In the genomic region with DNA sequence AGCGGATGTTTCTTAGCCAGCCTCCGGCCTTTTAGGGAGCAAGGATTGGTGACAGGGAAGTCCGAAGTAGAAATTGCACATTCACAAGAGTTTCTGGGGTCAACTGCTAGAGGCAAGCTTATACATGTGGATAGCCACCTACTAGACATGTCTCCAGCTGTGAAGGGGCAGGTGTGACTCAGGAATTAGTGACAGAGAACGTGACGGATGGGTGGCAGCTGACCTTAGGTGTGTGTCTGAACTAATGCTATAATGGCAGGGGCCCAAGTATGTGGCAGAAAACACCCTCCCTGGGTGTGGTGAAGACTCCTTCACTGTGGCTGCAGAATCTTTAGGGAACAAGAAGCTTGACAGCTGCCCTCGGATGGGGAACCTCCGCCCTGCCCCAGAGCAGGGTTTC, we compare ENCODE assay signal across 21 mouse cellular contexts. TPM values are rescaled to one million over a fixed set of nuclear protein-coding genes. Genes with fewer than 3 reads are reported as not detected.
DNase-seq lines count a peak whose midpoint lies in the region; ATAC-seq and TF ChIP-seq lines count a peak whose summit lies in the region.
"Had no signal": no experiment of that assay in that cellular context is flagged by ENCODE, and none has a peak within 500 bp of the region (broad histone marks: within the 10 kb centered on the region; RNA-seq: fewer than 3 reads in every experiment).

No protein-coding gene starts in this region.

- no peak for ATAC-seq in stomach, embryonic 16.5 days (ENCODE audit: insufficient read depth, low FRiP score)
- ATAC-seq in stomach, postnatal 0 days (ENCODE audit: low FRiP score, low TSS enrichment) = no peak
- ATAC-seq in megakaryocyte, adult 5-6 weeks (ENCODE audit: poor library complexity, severe bottlenecking) = peak; percentile 28; the same call in 1 of the 2 replicates
- ATAC-seq in monocyte, adult 5-6 weeks (replicated peaks; ENCODE audit: insufficient number of reproducible peaks, low FRiP score, low TSS enrichment, poor library complexity, severe bottlenecking) = peak; percentile 55
- ATAC-seq: activated CD4-positive, CD25-positive, alpha-beta regulatory T cell, adult 4 months; CD4-positive, CD25-positive, alpha-beta regulatory T cell, adult 4 months; Patski had no signal

- H3K79me2 ChIP-seq in myocyte (ENCODE audit: control insufficient read depth, insufficient read depth) = no peaks in the 10 kb centered on the region

- H3K4me2 ChIP-seq in stomach, embryonic 16.5 days (ENCODE audit: low read depth, low read length) = no peak overlapping the region
- no peak overlapping the region for H3K4me2 ChIP-seq in stomach, postnatal 0 days (replicated peaks; ENCODE audit: low read depth)
- H3K4me2 ChIP-seq in myocyte (ENCODE audit: low read depth) = no peak overlapping the region

- no peak overlapping the region for H3ac ChIP-seq in myocyte (ENCODE audit: control insufficient read depth, insufficient read length)

- H3K9ac ChIP-seq in stomach, embryonic 16.5 days (ENCODE audit: low read length) = no peak overlapping the region
- H3K9ac ChIP-seq in stomach, postnatal 0 days (ENCODE audit: low read length) = no peak overlapping the region

- 80% methylated on average over 7 of the region's 7 CpGs for WGBS in stomach, embryonic 16.5 days
- 70% methylated on average over 7 of the region's 7 CpGs for WGBS in stomach, postnatal 0 days

- DNase-seq in stomach, postnatal 0 days (ENCODE audit: low spot score) = no peak
- DNase-seq in thymus, postnatal 25 days = no peak
- no peak for DNase-seq in ovary, postnatal 14 days (ENCODE audit: low spot score)
- no peak for DNase-seq in thymus, adult 18-20 months
- DNase-seq: adrenal gland, adult 2 months; adrenal gland, adult 8-10 months; adrenal gland, postnatal 10 days; adrenal gland, postnatal 14 days; adrenal gland, postnatal 25 days; adrenal gland, postnatal 36 days; B cell, adult 2 months had no signal

- no peaks in the 10 kb centered on the region for H3K4me1 ChIP-seq in stomach, embryonic 16.5 days (ENCODE audit: control insufficient read depth, insufficient read depth, low read length)
- no peaks in the 10 kb centered on the region for H3K4me1 ChIP-seq in stomach, postnatal 0 days (replicated peaks; ENCODE audit: control insufficient read depth, insufficient read depth)

- TF ChIP-seq EP300 in stomach, postnatal 0 days (optimal IDR thresholded peaks at IDR 0.05) = no peak

- H3K9me3 ChIP-seq in stomach, embryonic 16.5 days (replicated peaks; ENCODE audit: control insufficient read depth, low read length) = no peaks in the 10 kb centered on the region
- H3K9me3 ChIP-seq in stomach, postnatal 0 days (ENCODE audit: control insufficient read depth, low read length) = no peaks in the 10 kb centered on the region
- H3K9me3 ChIP-seq: G1E had no signal

- no peaks in the 10 kb centered on the region for H3K36me3 ChIP-seq in stomach, embryonic 16.5 days (ENCODE audit: control insufficient read depth, insufficient read depth, low read length)
- no peaks in the 10 kb centered on the region; the same call in 1 of the 2 replicates for H3K36me3 ChIP-seq in stomach, postnatal 0 days (ENCODE audit: control insufficient read depth, insufficient read depth, low read length)
- no peaks in the 10 kb centered on the region for H3K36me3 ChIP-seq in myocyte (ENCODE audit: control insufficient read depth, insufficient read depth)
- H3K36me3 ChIP-seq: G1E had no signal

- TF ChIP-seq POLR2A in myocyte (IDR thresholded peaks at IDR 0.05; ENCODE audit: insufficient read length, low read depth) = no peak

- no peak overlapping the region for H3K4me3 ChIP-seq in stomach, embryonic 16.5 days (replicated peaks; ENCODE audit: low read length)
- H3K4me3 ChIP-seq in stomach, postnatal 0 days (ENCODE audit: low read depth, low read length) = no peak overlapping the region
- no peak overlapping the region for H3K4me3 ChIP-seq in myocyte

- H3K27ac ChIP-seq in stomach, embryonic 16.5 days (ENCODE audit: low read length) = 0 out of 2 replicates have a peak overlapping the region, but pooled peaks have one; percentile 5
- H3K27ac ChIP-seq in stomach, postnatal 0 days (replicated peaks) = no peak overlapping the region

- no peaks in the 10 kb centered on the region for H3K27me3 ChIP-seq in stomach, embryonic 16.5 days (ENCODE audit: control insufficient read depth, insufficient read depth, low read length)
- no peaks in the 10 kb centered on the region for H3K27me3 ChIP-seq in stomach, postnatal 0 days (ENCODE audit: control insufficient read depth, insufficient read depth, low read length)
- H3K27me3 ChIP-seq in myocyte (ENCODE audit: control insufficient read depth, insufficient read depth, insufficient read length) = no peaks in the 10 kb centered on the region
- H3K27me3 ChIP-seq: CH12.LX, Patski had no signal

- no peak for TF ChIP-seq CTCF in stomach, postnatal 0 days (IDR thresholded peaks at IDR 0.05; ENCODE audit: low read depth)

TF ChIP-seq in myocyte, 11 proteins besides CTCF, POLR2A, EP300 and RAD21:
- peak in 1 of 3 experiments; percentile 72 for TF ChIP-seq MYOG (IDR thresholded peaks at IDR 0.05; ENCODE audit: control insufficient read depth in 1 of 3, insufficient read depth in 1 of 3, insufficient read length in 2 of 3, low read depth in 2 of 3)
- no peak for TF ChIP-seq TCF3 (IDR thresholded peaks at IDR 0.05; ENCODE audit: insufficient read length, low read depth)
- TF ChIP-seq MYOD1 (IDR thresholded peaks at IDR 0.05; ENCODE audit: control insufficient read depth in 1 of 3, insufficient read length in 2 of 3, low read depth in 2 of 3) = peak in 2 of 3 experiments; percentile 53 to 91
TF ChIP-seq in myocyte: peak in this region for 2.

RNA-seq across cellular contexts. Expression of gene Map3k9, which starts 57.6 kb away (rescaled TPM):
- polyA plus RNA-seq in stomach, embryonic 16.5 days (2015; fragmentation: Nextera tagmentation; extraction: Ambion mirVana) = 1.7 and 1.8 TPM in 2 replicates
- 3.2 and 3.8 TPM in 2 replicates for polyA plus RNA-seq in stomach, postnatal 0 days (2015; fragmentation: Nextera tagmentation; extraction: Ambion mirVana)
- 4.6 TPM in 2 replicates for total RNA-seq in megakaryocyte, adult 5-6 weeks (2015)
- total RNA-seq in megakaryocyte, adult 5-6 weeks (2017) = 6.3 and 11.0 TPM in 2 replicates
- total RNA-seq in monocyte, adult 5-6 weeks (2017) = 3.7 to 4.4 TPM (median 4.4 TPM) in 3 replicates
- polyA plus RNA-seq in myocyte (2012; fragmentation: generic; extraction: Trizol) = 0.20 TPM
- total RNA-seq: MEL had no signal
- polyA plus RNA-seq: G1E had no signal

Comparison
In these comparisons a context has a peak if more than half of its experiments do, and no peak if none do; other contexts are left out.
1. ATAC-seq: peak in megakaryocyte, adult 5-6 weeks (single experiment) and monocyte, adult 5-6 weeks (single experiment); none in stomach, embryonic 16.5 days (single experiment) and stomach, postnatal 0 days (single experiment).